Mouse (Mus musculus): ENCODE measurements around the gene Zranb3. TPM values are rescaled to one million over a fixed set of nuclear protein-coding genes. Genes with fewer than 3 reads are reported as not detected.
A peak's percentile ranks its signal among the peaks of the same experiment; 100 is the strongest.

Zranb3 gene
- total and polyA plus RNA-seq, 2 experiments = 0.70 to 4.8 TPM

- Histone ChIP-seq H3K9ac (ENCODE audit: low read depth, low read length) (no peak overlapping the region), H3K27ac (replicated peaks; ENCODE audit: insufficient read depth, low read depth, low read length) (no peak overlapping the region), H3K4me3 (ENCODE audit: insufficient read depth, low read depth, low read length) (no peak overlapping the region), H3K4me1 (ENCODE audit: control insufficient read depth, insufficient read depth, low read length) (no peaks in the 10 kb centered on the region), H3K27me3 (ENCODE audit: control insufficient read depth, insufficient read depth, low read length) (no peaks in the 10 kb centered on the region), H3K36me3 (ENCODE audit: control insufficient read depth, insufficient read depth, low read length) (peaks cover 22% of the 10 kb centered on the region), H3K79me2 (ENCODE audit: control insufficient read depth, insufficient read depth, low read length) (no peaks in the 10 kb centered on the region)
- 84% methylated on average over 1 of the region's 1 CpGs for WGBS
- DNase-seq (ENCODE audit: extremely low read depth, low read depth, low spot score) = no peak
- TF ChIP-seq POLR2A (IDR thresholded peaks at IDR 0.05; ENCODE audit: extremely low read depth, insufficient read depth, low read length) (no peak), CTCF (IDR thresholded peaks at IDR 0.05; ENCODE audit: low read depth, low read length) (no peak)
These were observed 187.0 kb downstream of the Zranb3 start for GRCm38 (mm10) chr1:127915802-127916201.

GRCm38 (mm10) chr1:127915316-127915715 lies 187.5 kb downstream of the Zranb3 start:
- H3K9ac ChIP-seq (ENCODE audit: low read depth, low read length) = no peak overlapping the region
- H3K79me2 ChIP-seq (ENCODE audit: control insufficient read depth, insufficient read depth, low read length) = no peaks in the 10 kb centered on the region
- TF ChIP-seq CTCF (IDR thresholded peaks at IDR 0.05; ENCODE audit: low read depth, low read length) (no peak), POLR2A (IDR thresholded peaks at IDR 0.05; ENCODE audit: extremely low read depth, insufficient read depth, low read length) (no peak)
- DNase-seq (ENCODE audit: extremely low read depth, low read depth, low spot score) = no peak
- 94% methylated on average over 6 of the region's 6 CpGs for WGBS
- no peaks in the 10 kb centered on the region for H3K4me1 ChIP-seq (ENCODE audit: control insufficient read depth, insufficient read depth, low read length)
- no peaks in the 10 kb centered on the region for H3K27me3 ChIP-seq (ENCODE audit: control insufficient read depth, insufficient read depth, low read length)
- H3K4me3 ChIP-seq (ENCODE audit: insufficient read depth, low read depth, low read length) = no peak overlapping the region
- H3K27ac ChIP-seq (replicated peaks; ENCODE audit: insufficient read depth, low read depth, low read length) = no peak overlapping the region
- H3K36me3 ChIP-seq (ENCODE audit: control insufficient read depth, insufficient read depth, low read length) = peaks cover 25% of the 10 kb centered on the region

GRCm38 (mm10) chr1:127913116-127913515 lies 189.7 kb downstream of the Zranb3 start:
- Histone ChIP-seq H3K27me3 (ENCODE audit: control insufficient read depth, insufficient read depth, low read length) (no peaks in the 10 kb centered on the region), H3K79me2 (ENCODE audit: control insufficient read depth, insufficient read depth, low read length) (no peaks in the 10 kb centered on the region; the same call in 1 of the 2 replicates), H3K4me3 (ENCODE audit: insufficient read depth, low read depth, low read length) (no peak overlapping the region), H3K4me1 (ENCODE audit: control insufficient read depth, insufficient read depth, low read length) (no peaks in the 10 kb centered on the region), H3K27ac (replicated peaks; ENCODE audit: insufficient read depth, low read depth, low read length) (no peak overlapping the region), H3K9ac (ENCODE audit: low read depth, low read length) (no peak overlapping the region), H3K36me3 (ENCODE audit: control insufficient read depth, insufficient read depth, low read length) (peaks cover 18% of the 10 kb centered on the region; the same call in 1 of the 2 replicates)
- TF ChIP-seq CTCF (IDR thresholded peaks at IDR 0.05; ENCODE audit: low read depth, low read length) = no peak
- no peak for TF ChIP-seq POLR2A (IDR thresholded peaks at IDR 0.05; ENCODE audit: extremely low read depth, insufficient read depth, low read length)
- no peak for DNase-seq (ENCODE audit: extremely low read depth, low read depth, low spot score)
- whole genome bisulfite sequencing = 88% methylated on average over 4 of the region's 4 CpGs

GRCm38 (mm10) chr1:127904774-127905385 lies 198.0 kb downstream of the Zranb3 start:
- TF ChIP-seq CTCF (IDR thresholded peaks at IDR 0.05; ENCODE audit: low read depth, low read length) = no peak
- no peak for TF ChIP-seq POLR2A (IDR thresholded peaks at IDR 0.05; ENCODE audit: extremely low read depth, insufficient read depth, low read length)
- no peak overlapping the region for H3K9ac ChIP-seq (ENCODE audit: low read depth, low read length)
- H3K27me3 ChIP-seq (ENCODE audit: control insufficient read depth, insufficient read depth, low read length) = no peaks in the 10 kb centered on the region
- H3K4me1 ChIP-seq (ENCODE audit: control insufficient read depth, insufficient read depth, low read length) = peaks cover 3% of the 10 kb centered on the region; the same call in 1 of the 2 replicates
- H3K36me3 ChIP-seq (ENCODE audit: control insufficient read depth, insufficient read depth, low read length) = peaks cover 24% of the 10 kb centered on the region
- H3K79me2 ChIP-seq (ENCODE audit: control insufficient read depth, insufficient read depth, low read length) = no peaks in the 10 kb centered on the region; the same call in 1 of the 2 replicates
- WGBS = 68% methylated on average over 2 of the region's 2 CpGs
- peak; percentile 19 for DNase-seq (ENCODE audit: extremely low read depth, low read depth, low spot score)
- no peak overlapping the region for H3K4me3 ChIP-seq (ENCODE audit: insufficient read depth, low read depth, low read length)
- H3K27ac ChIP-seq (replicated peaks; ENCODE audit: insufficient read depth, low read depth, low read length) = no peak overlapping the region; the same call in 1 of the 2 replicates

Other genes starting within 250 kb of the Zranb3 start
- 0.07 TPM in 1 of 2 replicates, not detected in the other for gene Map3k19, start 248.0 kb downstream of the Zranb3 start, total RNA-seq (2014; rRNA removed)
- gene Map3k19, start 248.0 kb downstream of the Zranb3 start, polyA plus RNA-seq (2012; rRNA removed) = 0.07 TPM in 1 of 2 replicates, not detected in the other
- gene Rab3gap1, start 234.3 kb downstream of the Zranb3 start, total RNA-seq (2014; rRNA removed) = 24.0 and 26.0 TPM in 2 replicates
- gene Rab3gap1, start 234.3 kb downstream of the Zranb3 start, polyA plus RNA-seq (2012; rRNA removed) = 8.0 and 11.9 TPM in 2 replicates
- gene R3hdm1, start 254 bp upstream of the Zranb3 start, total RNA-seq (2014; rRNA removed) = 16.8 and 18.1 TPM in 2 replicates
- 10.2 and 13.1 TPM in 2 replicates for gene R3hdm1, start 254 bp upstream of the Zranb3 start, polyA plus RNA-seq (2012; rRNA removed)
- 40.1 and 41.0 TPM in 2 replicates for gene Ubxn4, start 140.9 kb upstream of the Zranb3 start, total RNA-seq (2014; rRNA removed)
- gene Ubxn4, start 140.9 kb upstream of the Zranb3 start, polyA plus RNA-seq (2012; rRNA removed) = 21.4 and 26.2 TPM in 2 replicates
- 0.07 TPM in 1 of 2 replicates, not detected in the other for gene Lct, start 225.3 kb upstream of the Zranb3 start, total RNA-seq (2014; rRNA removed)
- gene Lct, start 225.3 kb upstream of the Zranb3 start, polyA plus RNA-seq (2012; rRNA removed) = not detected in 2 replicates